Mouse (Mus musculus) intestine, embryonic 15.5 days (tissue): ENCODE measurements around the gene Gpr176. TPM values are rescaled to one million over a fixed set of nuclear protein-coding genes. Genes with fewer than 3 reads are reported as not detected.

Experiments used
- ATAC-seq: fragments of 200-750 bp; cut with Nextera tagmentation; 2 replicates; pipeline ENCODE4 v1.8.0; 2017; ENCODE audit warnings: moderate TSS enrichment, moderate library complexity
- H3K27ac ChIP-seq: fragments of 300-500 bp; sonication (generic); 2 replicates; pipeline ENCODE4 v1.5.1; 2015; ENCODE audit warnings: mild to moderate bottlenecking, inconsistent platforms
- H3K27me3 ChIP-seq: fragments of 300-500 bp; sonication (generic); replicated peaks from 2 replicates; pipeline ENCODE4 v1.6.1; 2015; ENCODE audit warnings: inconsistent platforms
- H3K36me3 ChIP-seq: fragments of 300-500 bp; sonication (generic); 2 replicates; pipeline ENCODE4 v1.6.1; 2015; ENCODE audit warnings: inconsistent platforms
- H3K4me1 ChIP-seq: fragments of 300-500 bp; sonication (generic); replicated peaks from 2 replicates; pipeline ENCODE4 v1.6.1; 2015; ENCODE audit warnings: inconsistent platforms
- H3K4me2 ChIP-seq: fragments of 300-500 bp; sonication (generic); replicated peaks from 2 replicates; pipeline ENCODE4 v1.6.1; 2015; ENCODE audit warnings: mild to moderate bottlenecking, inconsistent platforms
- H3K4me3 ChIP-seq: fragments of 300-500 bp; sonication (generic); replicated peaks from 2 replicates; pipeline ENCODE4 v1.5.1; 2015; ENCODE audit warnings: inconsistent platforms
- H3K9ac ChIP-seq: fragments of 300-500 bp; sonication (generic); 2 replicates; pipeline ENCODE4 v1.6.1; 2015; ENCODE audit warnings: inconsistent platforms
- H3K9me3 ChIP-seq: fragments of 300-500 bp; sonication (generic); 2 replicates; pipeline ENCODE4 v1.6.1; 2016; ENCODE audit warnings: inconsistent platforms
- WGBS: fragments of 180-500 bp; shearing (Covaris S2); methylation state at CpG from one replicate; pipeline ENCODE4 v1.1.7; 2015; 5-methylcytosine and 5-hydroxymethylcytosine counted together
- polyA plus RNA-seq: library from polyadenylated mRNA; unstranded; fragments of >200 nt; fragmentation: Nextera tagmentation; extraction: Ambion mirVana; gene quantifications from 2 replicates; pipeline ENCODE4 v1.2.1, GENCODE M21; 2015

The Gpr176 gene
- polyA plus RNA-seq, 1 experiment from 2014 or later, result 0.44 TPM

GRCm38 (mm10) chr2:118391201-118391600, 18.0 kb upstream of the Gpr176 start:
- H3K36me3 ChIP-seq, result no peaks in the 10 kb centered on the region
- H3K9me3 ChIP-seq, result no peaks in the 10 kb centered on the region
- no peak overlapping the region for H3K27ac ChIP-seq
- WGBS, result 77% methylated on average over 5 of the region's 5 CpGs
- peaks cover 3% of the 10 kb centered on the region for H3K4me1 ChIP-seq
- H3K27me3 ChIP-seq, result no peaks in the 10 kb centered on the region
- no peak overlapping the region for H3K4me2 ChIP-seq
- no peak overlapping the region for H3K9ac ChIP-seq
- ATAC-seq, result no peak
- H3K4me3 ChIP-seq, result no peak overlapping the region

GRCm38 (mm10) chr2:118390072-118390471, 16.9 kb upstream of the Gpr176 start:
- H3K36me3 ChIP-seq, result no peaks in the 10 kb centered on the region

GRCm38 (mm10) chr2:118389569-118389968, 16.4 kb upstream of the Gpr176 start:
- no peak overlapping the region for H3K27ac ChIP-seq
- H3K9me3 ChIP-seq, result no peaks in the 10 kb centered on the region
- no peaks in the 10 kb centered on the region for H3K27me3 ChIP-seq
- H3K4me1 ChIP-seq, result peaks cover 3% of the 10 kb centered on the region
- 32% methylated on average over 3 of the region's 3 CpGs for WGBS
- no peak for ATAC-seq
- H3K4me2 ChIP-seq, result peak overlapping the region; percentile 82
- H3K36me3 ChIP-seq, result no peaks in the 10 kb centered on the region
- H3K4me3 ChIP-seq, result peak overlapping the region; percentile 87
- no peak overlapping the region for H3K9ac ChIP-seq

More at GRCm38 (mm10) chr2:118390072-118390471, 16.9 kb upstream of the Gpr176 start:
- Histone ChIP-seq H3K27ac (no peak overlapping the region), H3K4me1 (peaks cover 3% of the 10 kb centered on the region), H3K4me3 (no peak overlapping the region), H3K9me3 (no peaks in the 10 kb centered on the region), H3K4me2 (no peak overlapping the region; the same call in 1 of the 2 replicates), H3K27me3 (no peaks in the 10 kb centered on the region), H3K9ac (no peak overlapping the region)
- ATAC-seq, result no peak
- 78% methylated on average over 5 of the region's 5 CpGs for WGBS

GRCm38 (mm10) chr2:118388341-118389335, 15.4 kb upstream of the Gpr176 start, which contains the start of gene Eif2ak4:
Eif2ak4 (plus strand) TSS chr2:118388618.
- Histone ChIP-seq H3K4me2 (peak within 1 kb of the TSS; percentile 82), H3K36me3 (no peaks in the 10 kb centered on the region), H3K27me3 (no peaks in the 10 kb centered on the region), H3K4me1 (peaks cover 3% of the 10 kb centered on the region), H3K9ac (peak within 1 kb of the TSS; percentile 92), H3K4me3 (peak within 1 kb of the TSS; percentile 87), H3K9me3 (no peaks in the 10 kb centered on the region), H3K27ac (peak within 1 kb of the TSS; percentile 96)
- ATAC-seq, result peak; percentile 97
- WGBS, result under 1% methylated on average over 61 of the region's 61 CpGs

GRCm38 (mm10) chr2:118383387-118383786, 10.2 kb upstream of the Gpr176 start:
- no peak overlapping the region for H3K4me3 ChIP-seq
- H3K4me2 ChIP-seq, result no peak overlapping the region
- 69% methylated on average over 5 of the region's 5 CpGs for WGBS
- no peak for ATAC-seq
- H3K27me3 ChIP-seq, result no peaks in the 10 kb centered on the region
- H3K27ac ChIP-seq, result no peak overlapping the region
- no peaks in the 10 kb centered on the region for H3K9me3 ChIP-seq
- no peak overlapping the region for H3K9ac ChIP-seq
- no peaks in the 10 kb centered on the region for H3K36me3 ChIP-seq
- no peaks in the 10 kb centered on the region for H3K4me1 ChIP-seq

GRCm38 (mm10) chr2:118379756-118380155, 6.5 kb upstream of the Gpr176 start:
- Histone ChIP-seq H3K9ac (no peak overlapping the region), H3K9me3 (no peaks in the 10 kb centered on the region), H3K4me3 (no peak overlapping the region), H3K27me3 (no peaks in the 10 kb centered on the region), H3K36me3 (no peaks in the 10 kb centered on the region), H3K4me1 (no peaks in the 10 kb centered on the region), H3K4me2 (no peak overlapping the region), H3K27ac (no peak overlapping the region)
- WGBS, result 75% methylated on average over 1 of the region's 1 CpGs
- ATAC-seq, result no peak

GRCm38 (mm10) chr2:118375931-118376330, 2.7 kb upstream of the Gpr176 start:
- H3K9me3 ChIP-seq, result no peaks in the 10 kb centered on the region
- no peak for ATAC-seq
- peaks cover 17% of the 10 kb centered on the region for H3K4me1 ChIP-seq
- no peaks in the 10 kb centered on the region for H3K36me3 ChIP-seq
- H3K4me3 ChIP-seq, result no peak overlapping the region
- no peak overlapping the region for H3K9ac ChIP-seq
- H3K4me2 ChIP-seq, result no peak overlapping the region
- H3K27ac ChIP-seq, result no peak overlapping the region
- H3K27me3 ChIP-seq, result peaks cover 11% of the 10 kb centered on the region

- H3K4me2 ChIP-seq, result no peak overlapping the region
- no peak overlapping the region for H3K9ac ChIP-seq
- 68% methylated on average over 1 of the region's 1 CpGs for WGBS
- H3K4me3 ChIP-seq, result no peak overlapping the region
- ATAC-seq, result no peak
- H3K9me3 ChIP-seq, result no peaks in the 10 kb centered on the region
- H3K4me1 ChIP-seq, result peaks cover 17% of the 10 kb centered on the region
- H3K36me3 ChIP-seq, result no peaks in the 10 kb centered on the region
- no peak overlapping the region for H3K27ac ChIP-seq
- H3K27me3 ChIP-seq, result peaks cover 11% of the 10 kb centered on the region
Observed at GRCm38 (mm10) chr2:118375522-118375921, 2.3 kb upstream of the Gpr176 start.

- 4% methylated on average over 43 of the region's 43 CpGs for WGBS
- H3K27ac ChIP-seq, result no peak overlapping the region
- peak overlapping the region; percentile 96 for H3K4me2 ChIP-seq
- peak; percentile 91 for ATAC-seq
- H3K9me3 ChIP-seq, result no peaks in the 10 kb centered on the region
- no peaks in the 10 kb centered on the region for H3K36me3 ChIP-seq
- H3K4me3 ChIP-seq, result peak overlapping the region; percentile 47
- H3K27me3 ChIP-seq, result peaks cover 11% of the 10 kb centered on the region
- H3K9ac ChIP-seq, result peak overlapping the region; percentile 47
- peaks cover 17% of the 10 kb centered on the region for H3K4me1 ChIP-seq
Observed at GRCm38 (mm10) chr2:118373572-118374279, 507 bp upstream of the Gpr176 start.

GRCm38 (mm10) chr2:118372561-118372900, 688 bp downstream of the Gpr176 start:
- H3K4me1 ChIP-seq, result peaks cover 17% of the 10 kb centered on the region
- no peak overlapping the region for H3K27ac ChIP-seq
- peak overlapping the region; percentile 47 for H3K4me3 ChIP-seq
- peaks cover 11% of the 10 kb centered on the region for H3K27me3 ChIP-seq
- WGBS, result 8% methylated on average over 11 of the region's 11 CpGs
- peak overlapping the region; percentile 47 for H3K9ac ChIP-seq
- peak overlapping the region; percentile 96 for H3K4me2 ChIP-seq
- ATAC-seq, result peak; percentile 23
- no peaks in the 10 kb centered on the region for H3K36me3 ChIP-seq
- no peaks in the 10 kb centered on the region for H3K9me3 ChIP-seq

- Histone ChIP-seq H3K4me1 (peaks cover 17% of the 10 kb centered on the region), H3K27ac (no peak overlapping the region), H3K9ac (no peak overlapping the region), H3K9me3 (no peaks in the 10 kb centered on the region), H3K4me2 (no peak overlapping the region), H3K4me3 (no peak overlapping the region), H3K36me3 (no peaks in the 10 kb centered on the region), H3K27me3 (peaks cover 11% of the 10 kb centered on the region)
- ATAC-seq, result no peak
- 46% methylated on average over 1 of the region's 1 CpGs for WGBS
Observed at GRCm38 (mm10) chr2:118371841-118372240, 1.4 kb downstream of the Gpr176 start.

GRCm38 (mm10) chr2:118355138-118355719, 18.0 kb downstream of the Gpr176 start:
- Histone ChIP-seq H3K9me3 (no peaks in the 10 kb centered on the region), H3K4me1 (no peaks in the 10 kb centered on the region), H3K9ac (no peak overlapping the region), H3K4me3 (no peak overlapping the region), H3K27me3 (no peaks in the 10 kb centered on the region), H3K27ac (no peak overlapping the region), H3K4me2 (no peak overlapping the region), H3K36me3 (no peaks in the 10 kb centered on the region)
- ATAC-seq, result no peak
- 85% methylated on average over 6 of the region's 6 CpGs for WGBS
